Mouse (Mus musculus) heart, embryonic 11.5 days (tissue): Measurements from ENCODE around the gene Tasp1. TPM values are rescaled to one million over a fixed set of nuclear protein-coding genes. Genes with fewer than 3 reads are reported as not detected.

Experiments used
- ATAC-seq: fragments of 200-750 bp; cut with Nextera tagmentation; replicated peaks from 2 replicates; pipeline ENCODE4 v1.8.0; 2017; ENCODE audit warnings: moderate library complexity; ENCODE audit not compliant: insufficient number of reproducible peaks, low FRiP score, low TSS enrichment
- H3K27ac ChIP-seq: fragments of 300-500 bp; sonication (generic); 2 replicates; pipeline ENCODE4 v1.5.1; 2014; ENCODE audit warnings: mild to moderate bottlenecking, low read depth, low read length
- H3K27me3 ChIP-seq: fragments of 300-500 bp; sonication (generic); 2 replicates; pipeline ENCODE4 v1.6.1; 2014; ENCODE audit warnings: mild to moderate bottlenecking, low read length, mixed read lengths; ENCODE audit not compliant: control insufficient read depth, insufficient read depth
- H3K36me3 ChIP-seq: fragments of 300-500 bp; sonication (generic); 2 replicates; pipeline ENCODE4 v1.6.1; 2014; ENCODE audit warnings: mild to moderate bottlenecking, low read length, moderate library complexity, mixed read lengths; ENCODE audit not compliant: control insufficient read depth, insufficient read depth
- H3K4me1 ChIP-seq: fragments of 300-500 bp; sonication (generic); 2 replicates; pipeline ENCODE4 v1.6.1; 2014; ENCODE audit warnings: low read length; ENCODE audit not compliant: control insufficient read depth, insufficient read depth
- H3K4me2 ChIP-seq: fragments of 300-500 bp; sonication (generic); 2 replicates; pipeline ENCODE4 v1.6.1; 2014; ENCODE audit warnings: mild to moderate bottlenecking, moderate library complexity
- H3K4me3 ChIP-seq: fragments of 300-500 bp; sonication (generic); 2 replicates; pipeline ENCODE4 v1.5.1; 2014; ENCODE audit warnings: low read depth, low read length
- H3K9ac ChIP-seq: fragments of 300-500 bp; sonication (generic); 2 replicates; pipeline ENCODE4 v1.6.1; 2014; ENCODE audit warnings: mild to moderate bottlenecking, low read depth, low read length, moderate library complexity
- H3K9me3 ChIP-seq: fragments of 300-500 bp; sonication (generic); replicated peaks from 2 replicates; pipeline ENCODE4 v1.6.1; 2016; ENCODE audit warnings: low read length; ENCODE audit not compliant: control insufficient read depth
- WGBS: fragments of 180-500 bp; shearing (Covaris S2); extraction: QIAGEN DNeasy Blood & Tissue Kit; methylation state at CpG from one replicate; pipeline ENCODE4 v1.1.7; 2014; ENCODE audit not compliant: insufficient replicate concordance; 5-methylcytosine and 5-hydroxymethylcytosine counted together
- polyA plus RNA-seq: library from polyadenylated mRNA; unstranded; fragments of >200 nt; fragmentation: Nextera tagmentation; extraction: Ambion mirVana; gene quantifications from 2 replicates; pipeline ENCODE4 v1.2.1, GENCODE M21; 2014

The Tasp1 gene
- polyA plus RNA-seq, 1 experiment from 2014 or later = 14.7 TPM

DNA sequence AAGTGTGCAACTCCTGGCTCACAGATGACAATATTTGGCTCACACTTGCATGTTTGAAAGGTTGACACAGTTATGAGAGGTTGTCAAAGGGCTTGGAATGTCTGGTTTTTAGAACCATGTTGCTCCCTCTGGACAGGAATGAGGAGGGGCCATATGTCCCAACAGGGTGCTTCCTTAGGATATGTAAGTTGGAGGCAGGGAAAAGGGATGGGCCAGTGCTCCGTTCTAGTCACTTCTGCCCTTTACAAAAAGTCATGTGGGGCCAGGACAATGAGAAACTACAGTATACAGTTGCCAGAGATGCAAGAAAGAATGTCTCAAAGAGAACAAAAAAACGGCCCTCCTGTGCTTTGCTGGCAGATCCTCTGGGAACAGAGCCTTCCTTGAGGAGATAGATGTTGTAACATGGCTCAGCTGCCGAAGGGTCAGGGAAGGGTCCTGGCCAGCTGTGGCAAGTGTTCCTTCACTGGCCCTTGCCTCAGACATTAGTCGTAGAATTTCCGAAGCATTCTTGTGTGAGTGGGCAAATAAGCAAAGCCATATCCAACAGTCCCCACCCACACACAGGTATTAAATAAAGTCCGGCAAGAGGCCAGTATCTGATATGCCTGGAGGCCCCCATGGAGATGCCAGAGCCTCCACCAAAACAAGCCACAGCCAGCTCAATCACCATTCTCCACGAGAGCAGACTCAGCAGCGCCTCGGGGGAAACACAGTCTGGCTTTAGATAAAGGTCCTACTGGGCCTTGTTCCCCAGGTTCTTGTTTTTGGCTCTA, 274.1 kb downstream of the Tasp1 start:
- H3K9ac ChIP-seq = no peak overlapping the region
- no peaks in the 10 kb centered on the region for H3K9me3 ChIP-seq
- no peaks in the 10 kb centered on the region for H3K36me3 ChIP-seq
- no peak for ATAC-seq
- H3K4me3 ChIP-seq = no peak overlapping the region
- H3K27me3 ChIP-seq = no peaks in the 10 kb centered on the region
- H3K4me2 ChIP-seq = no peak overlapping the region
- 68% methylated on average over 9 of the region's 9 CpGs for WGBS
- H3K4me1 ChIP-seq = no peaks in the 10 kb centered on the region
- no peak overlapping the region for H3K27ac ChIP-seq

DNA sequence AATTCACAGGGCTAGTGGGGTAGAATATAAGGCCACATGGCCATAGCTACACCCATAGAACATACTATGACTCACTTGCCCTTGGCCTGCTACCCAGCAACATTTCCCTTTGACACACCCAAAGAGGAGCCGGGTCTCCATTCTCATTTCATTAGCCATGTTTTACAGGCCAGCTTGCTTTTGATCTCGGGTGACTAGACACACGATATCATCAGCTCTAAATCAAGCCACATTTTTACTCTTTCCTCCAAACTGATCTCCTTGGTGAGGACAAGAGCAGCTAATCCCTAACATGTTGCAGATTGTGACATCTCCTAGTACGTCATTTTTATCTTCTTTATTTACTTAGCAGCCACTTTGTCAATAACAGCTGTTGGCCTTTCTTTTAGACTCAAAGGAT, 277.9 kb downstream of the Tasp1 start:
- Histone ChIP-seq H3K27me3 (no peaks in the 10 kb centered on the region), H3K4me1 (no peaks in the 10 kb centered on the region), H3K27ac (no peak overlapping the region), H3K9ac (no peak overlapping the region), H3K36me3 (no peaks in the 10 kb centered on the region), H3K9me3 (no peaks in the 10 kb centered on the region), H3K4me3 (no peak overlapping the region), H3K4me2 (no peak overlapping the region)
- 63% methylated on average over 4 of the region's 4 CpGs for WGBS
- no peak for ATAC-seq

DNA sequence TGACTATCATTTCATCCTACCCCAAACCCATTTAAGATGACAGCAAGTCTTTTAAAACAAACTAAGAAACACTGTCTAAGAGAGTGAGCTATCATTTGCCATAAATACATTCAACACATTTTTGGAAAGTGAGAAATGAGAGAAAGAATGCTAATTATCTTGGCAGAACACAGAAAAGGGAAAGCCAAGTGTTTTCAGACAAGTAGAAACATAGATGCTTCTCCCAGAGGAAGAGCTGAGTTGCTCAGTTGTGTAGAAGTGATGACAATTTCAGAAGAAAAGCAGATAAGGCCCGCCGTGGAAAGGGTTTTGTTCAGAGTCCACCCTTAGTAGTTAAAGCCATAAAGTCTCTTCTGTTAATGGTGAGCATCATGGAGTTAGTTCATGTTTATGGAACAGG, 281.7 kb downstream of the Tasp1 start:
- Histone ChIP-seq H3K36me3 (no peaks in the 10 kb centered on the region), H3K27me3 (no peaks in the 10 kb centered on the region), H3K9ac (no peak overlapping the region), H3K4me1 (no peaks in the 10 kb centered on the region), H3K4me2 (no peak overlapping the region), H3K9me3 (no peaks in the 10 kb centered on the region), H3K4me3 (no peak overlapping the region), H3K27ac (no peak overlapping the region)
- WGBS = 15% methylated on average over 2 of the region's 2 CpGs
- ATAC-seq = no peak

- 38% methylated on average over 1 of the region's 1 CpGs for WGBS
Measured at GRCm38 (mm10) chr2:139784465-139784864, 282.1 kb downstream of the Tasp1 start.

More at GRCm38 (mm10) chr2:139784465-139784864, 282.1 kb downstream of the Tasp1 start:
- H3K4me3 ChIP-seq = no peak overlapping the region
- no peak for ATAC-seq
- no peaks in the 10 kb centered on the region for H3K4me1 ChIP-seq
- no peak overlapping the region for H3K27ac ChIP-seq
- no peaks in the 10 kb centered on the region for H3K9me3 ChIP-seq
- no peak overlapping the region for H3K9ac ChIP-seq
- no peak overlapping the region for H3K4me2 ChIP-seq
- no peaks in the 10 kb centered on the region for H3K27me3 ChIP-seq
- no peaks in the 10 kb centered on the region for H3K36me3 ChIP-seq

Other genes starting within 250 kb of the Tasp1 start
- gene Gm17374, start 85.2 kb upstream of the Tasp1 start, polyA plus RNA-seq = not detected in 2 replicates
- 20.7 and 21.5 TPM in 2 replicates for gene Esf1, start 103.8 kb upstream of the Tasp1 start, polyA plus RNA-seq
- 36.1 and 37.6 TPM in 2 replicates for gene Ndufaf5, start 103.8 kb upstream of the Tasp1 start, polyA plus RNA-seq